Mouse (Mus musculus) limb, embryonic 15.5 days (tissue): Measurements from ENCODE around the gene Mogat2. TPM values are rescaled to one million over a fixed set of nuclear protein-coding genes. Genes with fewer than 3 reads are reported as not detected.

Experiments
- ATAC-seq: fragments of 200-750 bp; cut with Nextera tagmentation; 2 replicates; pipeline ENCODE4 v1.8.0; 2017; ENCODE audit warnings: low read depth, moderate TSS enrichment; ENCODE audit not compliant: insufficient number of reproducible peaks, low FRiP score, low TSS enrichment
- H3K27ac ChIP-seq: fragments of 300-500 bp; sonication (generic); 2 replicates; pipeline ENCODE4 v1.5.1; 2015; ENCODE audit warnings: moderate library complexity, mild to moderate bottlenecking, inconsistent platforms
- H3K27me3 ChIP-seq: fragments of 300-500 bp; sonication (generic); 2 replicates; pipeline ENCODE4 v1.6.1; 2015; ENCODE audit warnings: inconsistent platforms
- H3K36me3 ChIP-seq: fragments of 300-500 bp; sonication (generic); 2 replicates; pipeline ENCODE4 v1.6.1; 2015; ENCODE audit warnings: inconsistent platforms
- H3K4me1 ChIP-seq: fragments of 300-500 bp; sonication (generic); 2 replicates; pipeline ENCODE4 v1.6.1; 2015; ENCODE audit warnings: inconsistent platforms
- H3K4me2 ChIP-seq: fragments of 300-500 bp; sonication (generic); 2 replicates; pipeline ENCODE4 v1.6.1; 2015; ENCODE audit warnings: mild to moderate bottlenecking, inconsistent platforms
- H3K4me3 ChIP-seq: fragments of 300-500 bp; sonication (generic); 2 replicates; pipeline ENCODE4 v1.5.1; 2015; ENCODE audit warnings: mild to moderate bottlenecking, inconsistent platforms
- H3K9ac ChIP-seq: fragments of 300-500 bp; sonication (generic); 2 replicates; pipeline ENCODE4 v1.6.1; 2015; ENCODE audit warnings: inconsistent platforms
- H3K9me3 ChIP-seq: fragments of 300-500 bp; sonication (generic); 2 replicates; pipeline ENCODE4 v1.6.1; 2016; ENCODE audit warnings: inconsistent platforms
- WGBS: fragments of 180-500 bp; shearing (Covaris S2); methylation state at CpG from one replicate; pipeline ENCODE4 v1.1.7; 2015; 5-methylcytosine and 5-hydroxymethylcytosine counted together
- polyA plus RNA-seq: library from polyadenylated mRNA; unstranded; fragments of >200 nt; fragmentation: Nextera tagmentation; extraction: Ambion mirVana; gene quantifications from 2 replicates; pipeline ENCODE4 v1.2.1, GENCODE M21; 2015

The Mogat2 gene
- polyA plus RNA-seq, 1 experiment from 2014 or later: 3.4 TPM

- no peaks in the 10 kb centered on the region for H3K9me3 ChIP-seq
- H3K4me2 ChIP-seq: no peak overlapping the region
- H3K4me3 ChIP-seq: no peak overlapping the region
- H3K4me1 ChIP-seq: peaks cover 25% of the 10 kb centered on the region
- H3K9ac ChIP-seq: no peak overlapping the region
- H3K27me3 ChIP-seq: peaks cover 45% of the 10 kb centered on the region
- no peak overlapping the region for H3K27ac ChIP-seq
- ATAC-seq: no peak
- H3K36me3 ChIP-seq: no peaks in the 10 kb centered on the region
These were observed 26.2 kb upstream of the Mogat2 start for GRCm38 (mm10) chr7:99264597-99264996.

GRCm38 (mm10) chr7:99263509-99263908 is 25.1 kb upstream of the Mogat2 start:
- no peak for ATAC-seq
- Histone ChIP-seq H3K36me3 (no peaks in the 10 kb centered on the region), H3K4me3 (no peak overlapping the region), H3K9me3 (no peaks in the 10 kb centered on the region), H3K4me2 (no peak overlapping the region), H3K9ac (no peak overlapping the region), H3K27me3 (peaks cover 34% of the 10 kb centered on the region), H3K27ac (no peak overlapping the region), H3K4me1 (peaks cover 14% of the 10 kb centered on the region)
- 44% methylated on average over 4 of the region's 4 CpGs for WGBS

- no peak for ATAC-seq
- no peaks in the 10 kb centered on the region for H3K36me3 ChIP-seq
- H3K9ac ChIP-seq: no peak overlapping the region
- H3K4me3 ChIP-seq: no peak overlapping the region
- no peak overlapping the region for H3K4me2 ChIP-seq
- 61% methylated on average over 3 of the region's 3 CpGs for WGBS
- peaks cover 18% of the 10 kb centered on the region for H3K27me3 ChIP-seq
- H3K9me3 ChIP-seq: no peaks in the 10 kb centered on the region
- no peaks in the 10 kb centered on the region for H3K4me1 ChIP-seq
- H3K27ac ChIP-seq: no peak overlapping the region
These were observed 23.5 kb upstream of the Mogat2 start for GRCm38 (mm10) chr7:99261900-99262299.

GRCm38 (mm10) chr7:99255006-99255405 is 16.6 kb upstream of the Mogat2 start:
- Histone ChIP-seq H3K27ac (no peak overlapping the region), H3K4me3 (no peak overlapping the region), H3K4me1 (no peaks in the 10 kb centered on the region), H3K36me3 (no peaks in the 10 kb centered on the region), H3K9me3 (no peaks in the 10 kb centered on the region), H3K27me3 (peaks cover 4% of the 10 kb centered on the region), H3K4me2 (no peak overlapping the region), H3K9ac (no peak overlapping the region)
- no peak for ATAC-seq
- 72% methylated on average over 7 of the region's 7 CpGs for WGBS

GRCm38 (mm10) chr7:99250386-99250785 is 12.0 kb upstream of the Mogat2 start:
- Histone ChIP-seq H3K27me3 (peaks cover 4% of the 10 kb centered on the region), H3K36me3 (no peaks in the 10 kb centered on the region), H3K27ac (no peak overlapping the region), H3K9ac (no peak overlapping the region), H3K4me2 (no peak overlapping the region), H3K4me3 (no peak overlapping the region), H3K4me1 (peaks cover 19% of the 10 kb centered on the region), H3K9me3 (no peaks in the 10 kb centered on the region)
- 41% methylated on average over 9 of the region's 9 CpGs for WGBS
- ATAC-seq: no peak

- H3K4me3 ChIP-seq: peak overlapping the region; percentile 42
- no peaks in the 10 kb centered on the region for H3K36me3 ChIP-seq
- no peak overlapping the region for H3K9ac ChIP-seq
- 3% methylated on average over 10 of the region's 10 CpGs for WGBS
- ATAC-seq: 0 out of 2 replicates have a peak, but pooled peaks have one; percentile 45
- no peak overlapping the region for H3K27ac ChIP-seq
- H3K4me1 ChIP-seq: peaks cover 19% of the 10 kb centered on the region
- peak overlapping the region; percentile 78 for H3K4me2 ChIP-seq
- peaks cover 4% of the 10 kb centered on the region for H3K27me3 ChIP-seq
- no peaks in the 10 kb centered on the region for H3K9me3 ChIP-seq
These were observed 11.1 kb upstream of the Mogat2 start for GRCm38 (mm10) chr7:99249582-99249911.

- Histone ChIP-seq H3K4me2 (peak overlapping the region; percentile 78), H3K36me3 (no peaks in the 10 kb centered on the region), H3K4me1 (peaks cover 19% of the 10 kb centered on the region), H3K27me3 (peaks cover 4% of the 10 kb centered on the region), H3K9ac (no peak overlapping the region), H3K9me3 (no peaks in the 10 kb centered on the region), H3K4me3 (peak overlapping the region; percentile 42), H3K27ac (no peak overlapping the region)
- WGBS: under 1% methylated on average over 39 of the region's 44 CpGs
- no peak for ATAC-seq
These were observed 10.6 kb upstream of the Mogat2 start for GRCm38 (mm10) chr7:99248906-99249581.

GRCm38 (mm10) chr7:99248157-99248742 is 9.8 kb upstream of the Mogat2 start:
- no peak overlapping the region for H3K27ac ChIP-seq
- peaks cover 4% of the 10 kb centered on the region for H3K27me3 ChIP-seq
- H3K9me3 ChIP-seq: no peaks in the 10 kb centered on the region
- peaks cover 19% of the 10 kb centered on the region for H3K4me1 ChIP-seq
- H3K4me3 ChIP-seq: no peak overlapping the region
- peak overlapping the region; percentile 78 for H3K4me2 ChIP-seq
- H3K36me3 ChIP-seq: no peaks in the 10 kb centered on the region
- no peak for ATAC-seq
- no peak overlapping the region for H3K9ac ChIP-seq
- WGBS: 16% methylated on average over 5 of the region's 5 CpGs

GRCm38 (mm10) chr7:99242097-99242496 is 3.7 kb upstream of the Mogat2 start:
- Histone ChIP-seq H3K4me3 (no peak overlapping the region), H3K27me3 (peaks cover 17% of the 10 kb centered on the region), H3K9ac (no peak overlapping the region), H3K4me2 (no peak overlapping the region), H3K36me3 (no peaks in the 10 kb centered on the region), H3K4me1 (peaks cover 7% of the 10 kb centered on the region; the same call in 1 of the 2 replicates), H3K9me3 (no peaks in the 10 kb centered on the region), H3K27ac (no peak overlapping the region)
- 90% methylated on average over 11 of the region's 11 CpGs for WGBS
- no peak for ATAC-seq

- no peak for ATAC-seq
These were observed 1.3 kb downstream of the Mogat2 start for GRCm38 (mm10) chr7:99236888-99237660.

GRCm38 (mm10) chr7:99235657-99236056 is 2.8 kb downstream of the Mogat2 start:
- peaks cover 12% of the 10 kb centered on the region; the same call in 1 of the 2 replicates for H3K4me1 ChIP-seq
- H3K36me3 ChIP-seq: no peaks in the 10 kb centered on the region
- H3K4me3 ChIP-seq: no peak overlapping the region
- no peak overlapping the region for H3K4me2 ChIP-seq
- ATAC-seq: no peak
- no peaks in the 10 kb centered on the region for H3K9me3 ChIP-seq
- peaks cover 18% of the 10 kb centered on the region for H3K27me3 ChIP-seq
- WGBS: 24% methylated on average over 2 of the region's 2 CpGs
- H3K9ac ChIP-seq: no peak overlapping the region
- no peak overlapping the region for H3K27ac ChIP-seq

More at GRCm38 (mm10) chr7:99236888-99237660, 1.3 kb downstream of the Mogat2 start:
- Histone ChIP-seq H3K4me3 (no peak overlapping the region), H3K27me3 (peaks cover 18% of the 10 kb centered on the region), H3K9ac (no peak overlapping the region), H3K4me2 (no peak overlapping the region), H3K36me3 (no peaks in the 10 kb centered on the region), H3K27ac (no peak overlapping the region), H3K4me1 (peaks cover 12% of the 10 kb centered on the region; the same call in 1 of the 2 replicates), H3K9me3 (no peaks in the 10 kb centered on the region)
- WGBS: 40% methylated on average over 8 of the region's 8 CpGs

- WGBS: 30% methylated on average over 2 of the region's 2 CpGs
- Histone ChIP-seq H3K27ac (no peak overlapping the region), H3K4me2 (no peak overlapping the region), H3K9me3 (no peaks in the 10 kb centered on the region), H3K27me3 (peaks cover 18% of the 10 kb centered on the region), H3K36me3 (no peaks in the 10 kb centered on the region), H3K4me1 (peaks cover 12% of the 10 kb centered on the region; the same call in 1 of the 2 replicates), H3K4me3 (no peak overlapping the region), H3K9ac (no peak overlapping the region)
- no peak for ATAC-seq
These were observed 3.5 kb downstream of the Mogat2 start for GRCm38 (mm10) chr7:99234916-99235315.
